Mouse (Mus musculus): ENCODE data around the gene Gatad2a. TPM values are rescaled to one million over a fixed set of nuclear protein-coding genes. Genes with fewer than 3 reads are reported as not detected.
"Not testable (repeated sequence)": the region's sequence is repeated elsewhere in the genome, so short reads cannot be mapped to it uniquely, and the experiment has no call there.

The Gatad2a gene
- polyA plus RNA-seq, 1 experiment from 2014 or later: 26.8 TPM

DNA sequence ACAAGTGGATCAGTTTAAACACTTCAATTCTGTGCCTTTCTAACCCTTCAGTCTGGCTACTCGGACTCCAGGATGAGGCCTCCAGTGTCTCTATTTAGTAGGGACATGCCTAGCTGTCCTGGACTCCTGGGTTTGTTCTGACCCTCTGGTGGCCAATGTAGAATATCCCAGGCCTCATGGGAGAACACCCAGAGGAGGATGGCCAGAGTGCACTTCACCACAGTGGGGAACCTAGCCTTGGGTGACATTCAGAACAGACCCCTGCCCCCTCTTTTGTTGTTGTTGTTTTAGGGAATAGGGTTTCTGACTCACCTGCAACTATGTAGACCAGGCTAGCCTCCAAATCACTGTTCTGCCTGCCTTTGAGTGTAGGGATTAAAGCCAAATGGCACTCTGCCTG, 18.8 kb upstream of the Gatad2a start:
- ATAC-seq (replicated peaks; ENCODE audit: extremely low read depth, insufficient read depth, low FRiP score): no peak
- H3K9me3 ChIP-seq (replicated peaks; ENCODE audit: control insufficient read depth, low read length): no peaks in the 10 kb centered on the region
- H3K9ac ChIP-seq (ENCODE audit: low read length): no peak overlapping the region
- 67% methylated on average over 1 of the region's 1 CpGs for WGBS
- H3K36me3 ChIP-seq (ENCODE audit: control insufficient read depth, insufficient read depth): peaks cover 28% of the 10 kb centered on the region
- no peaks in the 10 kb centered on the region for H3K27me3 ChIP-seq (ENCODE audit: control insufficient read depth, insufficient read depth, low read length)
- no peak overlapping the region for H3K4me3 ChIP-seq (ENCODE audit: low read length)
- H3K4me1 ChIP-seq (ENCODE audit: control insufficient read depth, insufficient read depth, low read length): no peaks in the 10 kb centered on the region
- no peak overlapping the region for H3K27ac ChIP-seq (ENCODE audit: low read length)
- no peak overlapping the region for H3K4me2 ChIP-seq (ENCODE audit: low read depth, low read length)

GRCm38 (mm10) chr8:70012763-70013162, 16.6 kb upstream of the Gatad2a start:
- H3K36me3 ChIP-seq (ENCODE audit: control insufficient read depth, insufficient read depth): peaks cover 8% of the 10 kb centered on the region
- no peak overlapping the region for H3K4me3 ChIP-seq (ENCODE audit: low read length)
- H3K27ac ChIP-seq (ENCODE audit: low read length): no peak overlapping the region
- H3K9ac ChIP-seq (ENCODE audit: low read length): no peak overlapping the region
- H3K4me1 ChIP-seq (ENCODE audit: control insufficient read depth, insufficient read depth, low read length): no peaks in the 10 kb centered on the region
- no peaks in the 10 kb centered on the region for H3K27me3 ChIP-seq (ENCODE audit: control insufficient read depth, insufficient read depth, low read length)
- H3K4me2 ChIP-seq (ENCODE audit: low read depth, low read length): no peak overlapping the region
- ATAC-seq (replicated peaks; ENCODE audit: extremely low read depth, insufficient read depth, low FRiP score): no peak
- H3K9me3 ChIP-seq (replicated peaks; ENCODE audit: control insufficient read depth, low read length): no peaks in the 10 kb centered on the region
- WGBS: 85% methylated on average over 1 of the region's 1 CpGs

DNA sequence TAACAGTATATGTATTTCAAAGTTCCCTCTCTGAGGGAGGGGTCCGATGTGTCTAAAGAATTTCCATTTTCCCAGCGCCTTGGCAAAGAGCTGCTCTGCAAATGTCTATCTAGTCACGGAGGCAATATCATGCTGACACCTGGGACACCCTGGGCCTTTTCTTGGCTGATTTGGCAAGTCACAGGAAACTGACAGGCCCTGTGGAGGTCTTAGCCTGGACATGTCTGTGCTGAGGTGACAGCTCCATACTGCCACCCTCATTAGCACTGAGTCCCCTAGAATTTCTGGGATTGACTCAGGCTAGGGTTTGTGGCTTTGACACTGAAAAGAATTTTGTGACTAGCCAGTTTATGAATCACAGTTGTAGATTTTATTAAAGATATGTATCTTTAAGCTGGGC, 16.2 kb upstream of the Gatad2a start:
- H3K27ac ChIP-seq (ENCODE audit: low read length): no peak overlapping the region
- no peak overlapping the region for H3K9ac ChIP-seq (ENCODE audit: low read length)
- no peak overlapping the region for H3K4me2 ChIP-seq (ENCODE audit: low read depth, low read length)
- ATAC-seq (replicated peaks; ENCODE audit: extremely low read depth, insufficient read depth, low FRiP score): no peak; the same call in 1 of the 2 replicates
- no peaks in the 10 kb centered on the region for H3K9me3 ChIP-seq (replicated peaks; ENCODE audit: control insufficient read depth, low read length)
- no peak overlapping the region for H3K4me3 ChIP-seq (ENCODE audit: low read length)
- 71% methylated on average over 3 of the region's 3 CpGs for WGBS
- H3K4me1 ChIP-seq (ENCODE audit: control insufficient read depth, insufficient read depth, low read length): no peaks in the 10 kb centered on the region
- peaks cover 8% of the 10 kb centered on the region for H3K36me3 ChIP-seq (ENCODE audit: control insufficient read depth, insufficient read depth)
- no peaks in the 10 kb centered on the region for H3K27me3 ChIP-seq (ENCODE audit: control insufficient read depth, insufficient read depth, low read length)

- not testable (repeated sequence) for H3K27ac ChIP-seq (ENCODE audit: low read length); H3K27me3 ChIP-seq (ENCODE audit: control insufficient read depth, insufficient read depth, low read length); H3K9me3 ChIP-seq (replicated peaks; ENCODE audit: control insufficient read depth, low read length); H3K9ac ChIP-seq (ENCODE audit: low read length); ATAC-seq (replicated peaks; ENCODE audit: extremely low read depth, insufficient read depth, low FRiP score); H3K4me1 ChIP-seq (ENCODE audit: control insufficient read depth, insufficient read depth, low read length); H3K36me3 ChIP-seq (ENCODE audit: control insufficient read depth, insufficient read depth); H3K4me2 ChIP-seq (ENCODE audit: low read depth, low read length); H3K4me3 ChIP-seq (ENCODE audit: low read length)
- 90% methylated on average over 14 of the region's 14 CpGs for WGBS
These were observed 14.6 kb upstream of the Gatad2a start for GRCm38 (mm10) chr8:70010796-70011195.

- peak; percentile 18; the same call in 1 of the 2 replicates for ATAC-seq (replicated peaks; ENCODE audit: extremely low read depth, insufficient read depth, low FRiP score)
- 38% methylated on average over 2 of the region's 2 CpGs for WGBS
- Histone ChIP-seq H3K4me3 (ENCODE audit: low read length) (no peak overlapping the region), H3K9ac (ENCODE audit: low read length) (no peak overlapping the region), H3K27ac (ENCODE audit: low read length) (no peak overlapping the region), H3K36me3 (ENCODE audit: control insufficient read depth, insufficient read depth) (no peaks in the 10 kb centered on the region), H3K9me3 (replicated peaks; ENCODE audit: control insufficient read depth, low read length) (no peaks in the 10 kb centered on the region), H3K27me3 (ENCODE audit: control insufficient read depth, insufficient read depth, low read length) (no peaks in the 10 kb centered on the region), H3K4me1 (ENCODE audit: control insufficient read depth, insufficient read depth, low read length) (0 out of 2 replicates have a peak, but pooled peaks cover 4% of the 10 kb centered on the region), H3K4me2 (ENCODE audit: low read depth, low read length) (no peak overlapping the region)
These were observed 9.0 kb upstream of the Gatad2a start for GRCm38 (mm10) chr8:70005178-70005577.

DNA sequence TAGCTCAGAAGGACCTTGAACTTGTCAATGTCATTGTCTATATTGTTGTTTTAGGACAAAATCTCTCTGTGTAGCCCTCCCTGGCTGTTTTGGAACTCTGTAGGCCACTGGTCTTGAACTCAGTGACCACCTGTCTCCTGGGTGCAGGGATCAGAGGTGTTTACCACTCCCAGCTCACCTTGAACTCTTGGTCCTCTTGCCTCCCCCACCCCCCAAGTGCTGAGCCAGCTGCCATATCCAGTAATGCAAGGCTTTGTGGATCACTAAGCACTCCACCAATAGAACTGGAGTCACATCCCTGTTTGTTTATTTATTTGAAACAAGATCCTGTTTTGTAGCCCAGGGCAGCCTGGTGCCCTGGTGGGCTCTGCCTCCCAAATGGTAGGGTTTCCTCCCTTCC, 8.2 kb upstream of the Gatad2a start:
- H3K36me3 ChIP-seq (ENCODE audit: control insufficient read depth, insufficient read depth): no peaks in the 10 kb centered on the region
- no peak for ATAC-seq (replicated peaks; ENCODE audit: extremely low read depth, insufficient read depth, low FRiP score)
- no peaks in the 10 kb centered on the region for H3K27me3 ChIP-seq (ENCODE audit: control insufficient read depth, insufficient read depth, low read length)
- H3K4me2 ChIP-seq (ENCODE audit: low read depth, low read length): no peak overlapping the region
- H3K9me3 ChIP-seq (replicated peaks; ENCODE audit: control insufficient read depth, low read length): no peaks in the 10 kb centered on the region
- no peak overlapping the region for H3K27ac ChIP-seq (ENCODE audit: low read length)
- no peak overlapping the region for H3K4me3 ChIP-seq (ENCODE audit: low read length)
- H3K9ac ChIP-seq (ENCODE audit: low read length): no peak overlapping the region
- H3K4me1 ChIP-seq (ENCODE audit: control insufficient read depth, insufficient read depth, low read length): 0 out of 2 replicates have a peak, but pooled peaks cover 4% of the 10 kb centered on the region

DNA sequence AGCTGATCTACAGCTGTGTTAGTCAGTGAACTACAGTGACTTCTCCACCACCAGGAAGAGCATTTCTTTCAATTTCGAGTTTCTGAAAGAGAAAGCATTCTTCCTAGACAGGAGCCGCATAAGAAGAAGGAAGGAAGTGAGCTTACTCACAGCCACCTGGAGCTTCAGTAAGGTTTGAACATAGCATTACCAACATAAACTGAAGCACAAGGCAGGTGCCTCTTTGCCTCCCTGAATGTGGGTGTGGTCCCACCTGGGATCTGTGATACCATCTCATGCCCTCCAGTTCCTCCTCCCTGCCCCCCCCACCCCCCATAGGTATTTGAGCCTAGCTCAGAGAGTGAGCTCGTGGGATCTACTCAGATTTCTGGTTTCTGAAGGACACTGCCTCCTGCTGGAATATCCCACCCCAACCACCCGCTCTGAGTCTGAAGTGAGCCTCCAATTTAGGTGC, 7.0 kb upstream of the Gatad2a start:
- Histone ChIP-seq H3K4me1 (ENCODE audit: control insufficient read depth, insufficient read depth, low read length) (0 out of 2 replicates have a peak, but pooled peaks cover 4% of the 10 kb centered on the region), H3K36me3 (ENCODE audit: control insufficient read depth, insufficient read depth) (no peaks in the 10 kb centered on the region), H3K4me3 (ENCODE audit: low read length) (no peak overlapping the region), H3K27ac (ENCODE audit: low read length) (no peak overlapping the region), H3K4me2 (ENCODE audit: low read depth, low read length) (no peak overlapping the region), H3K9ac (ENCODE audit: low read length) (no peak overlapping the region), H3K27me3 (ENCODE audit: control insufficient read depth, insufficient read depth, low read length) (no peaks in the 10 kb centered on the region), H3K9me3 (replicated peaks; ENCODE audit: control insufficient read depth, low read length) (no peaks in the 10 kb centered on the region)
- WGBS: 51% methylated on average over 4 of the region's 4 CpGs
- ATAC-seq (replicated peaks; ENCODE audit: extremely low read depth, insufficient read depth, low FRiP score): no peak

DNA sequence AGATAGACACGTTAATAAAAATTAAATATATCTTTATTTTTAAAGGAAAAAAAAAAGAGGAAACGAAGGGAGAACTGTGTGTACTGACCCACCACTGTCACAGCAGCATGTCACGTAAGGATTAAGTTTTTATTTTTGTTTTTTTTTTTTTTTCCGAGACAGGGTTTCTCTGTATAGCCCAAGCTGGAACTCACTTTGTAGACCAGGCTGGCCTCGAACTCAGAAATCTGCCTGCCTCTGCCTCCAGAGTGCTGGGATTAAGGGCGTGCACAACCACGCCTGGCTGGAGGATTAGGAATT, 5.7 kb upstream of the Gatad2a start:
- not testable (repeated sequence) for H3K4me1 ChIP-seq (ENCODE audit: control insufficient read depth, insufficient read depth, low read length); H3K9me3 ChIP-seq (replicated peaks; ENCODE audit: control insufficient read depth, low read length); ATAC-seq (replicated peaks; ENCODE audit: extremely low read depth, insufficient read depth, low FRiP score); H3K36me3 ChIP-seq (ENCODE audit: control insufficient read depth, insufficient read depth); H3K27me3 ChIP-seq (ENCODE audit: control insufficient read depth, insufficient read depth, low read length)
- Histone ChIP-seq H3K9ac (ENCODE audit: low read length) (peak overlapping the region; percentile 71; the same call in 1 of the 2 replicates), H3K27ac (ENCODE audit: low read length) (peak overlapping the region; percentile 95), H3K4me2 (ENCODE audit: low read depth, low read length) (peak overlapping the region; percentile 77), H3K4me3 (ENCODE audit: low read length) (peak overlapping the region; percentile 42)
- WGBS: 29% methylated on average over 7 of the region's 7 CpGs

DNA sequence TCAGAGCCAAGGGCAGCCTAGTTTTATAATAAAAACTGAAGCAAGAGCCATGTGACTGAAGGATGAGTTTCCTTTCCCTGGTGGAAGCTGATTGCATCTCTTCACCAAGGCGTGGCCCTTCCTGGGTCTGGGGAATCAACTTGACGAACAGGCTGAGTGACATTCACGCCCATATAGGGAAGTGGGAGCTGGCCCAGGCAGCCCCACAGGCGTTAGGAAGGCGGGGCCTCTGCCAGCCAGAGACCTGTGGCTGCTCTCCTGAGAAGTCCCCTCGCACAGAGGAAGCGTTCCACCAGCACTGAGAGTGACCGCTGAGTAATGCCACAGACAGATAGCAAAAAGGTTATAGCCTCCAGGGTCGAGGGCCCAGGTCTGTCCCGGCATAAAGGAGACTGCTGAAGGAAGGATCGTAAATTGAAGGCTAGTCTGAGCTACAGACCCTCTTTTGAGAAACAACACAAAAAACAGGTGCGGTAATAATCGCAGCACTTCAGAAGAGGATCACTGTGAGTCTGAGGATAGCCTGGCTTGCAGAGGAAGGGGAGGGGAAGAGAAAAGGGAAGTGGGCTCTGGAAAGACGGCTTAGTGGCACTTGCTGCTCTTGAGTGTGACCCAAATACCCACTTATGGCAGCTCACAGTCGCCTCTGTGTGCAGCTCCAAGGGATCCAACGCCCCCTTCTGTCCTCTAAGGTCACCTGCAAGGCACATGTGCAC, 5.2 kb upstream of the Gatad2a start:
- Histone ChIP-seq H3K4me1 (ENCODE audit: control insufficient read depth, insufficient read depth, low read length) (peaks cover 4% of the 10 kb centered on the region; the same call in 1 of the 2 replicates), H3K36me3 (ENCODE audit: control insufficient read depth, insufficient read depth) (no peaks in the 10 kb centered on the region), H3K27ac (ENCODE audit: low read length) (peak overlapping the region; percentile 95), H3K9me3 (replicated peaks; ENCODE audit: control insufficient read depth, low read length) (no peaks in the 10 kb centered on the region), H3K4me3 (ENCODE audit: low read length) (peak overlapping the region; percentile 42), H3K9ac (ENCODE audit: low read length) (peak overlapping the region; percentile 71), H3K27me3 (ENCODE audit: control insufficient read depth, insufficient read depth, low read length) (no peaks in the 10 kb centered on the region), H3K4me2 (ENCODE audit: low read depth, low read length) (peak overlapping the region; percentile 77)
- WGBS: 1% methylated on average over 16 of the region's 16 CpGs
- ATAC-seq (replicated peaks; ENCODE audit: extremely low read depth, insufficient read depth, low FRiP score): peak; percentile 71
